Mouse (Mus musculus) heart, postnatal 0 days (tissue): ENCODE data around the gene D430041D05Rik. TPM values are rescaled to one million over a fixed set of nuclear protein-coding genes. Genes with fewer than 3 reads are reported as not detected.
A peak's percentile ranks its signal among the peaks of the same experiment; 100 is the strongest.
"Not testable (repeated sequence)": the region's sequence is repeated elsewhere in the genome, so short reads cannot be mapped to it uniquely, and the experiment has no call there.

Source experiments
- ATAC-seq: fragments of 200-750 bp; cut with Nextera tagmentation; 2 replicates; pipeline ENCODE4 v1.8.0; 2017; ENCODE audit warnings: low read depth, moderate number of reproducible peaks, moderate library complexity; ENCODE audit not compliant: insufficient read depth
- DNase-seq: peaks from one replicate; pipeline ENCODE4 v3.0.0-alpha.2; 2016; ENCODE audit warnings: low spot score
- H3K27ac ChIP-seq: fragments of 300-500 bp; sonication (generic); 2 replicates; pipeline ENCODE4 v1.5.1; 2014; ENCODE audit warnings: low read depth, mild to moderate bottlenecking
- H3K27me3 ChIP-seq: fragments of 300-500 bp; sonication (generic); 2 replicates; pipeline ENCODE4 v1.6.1; 2014; ENCODE audit warnings: low read length, mixed read lengths; ENCODE audit not compliant: control insufficient read depth, insufficient read depth
- H3K36me3 ChIP-seq: fragments of 300-500 bp; sonication (generic); replicated peaks from 2 replicates; pipeline ENCODE4 v1.6.1; 2014; ENCODE audit warnings: low read length, mixed read lengths; ENCODE audit not compliant: control insufficient read depth, insufficient read depth
- H3K4me1 ChIP-seq: fragments of 300-500 bp; sonication (generic); 2 replicates; pipeline ENCODE4 v1.6.1; 2014; ENCODE audit warnings: antibody characterized with exemption; ENCODE audit not compliant: control insufficient read depth, insufficient read depth
- H3K4me2 ChIP-seq: fragments of 300-500 bp; sonication (generic); 2 replicates; pipeline ENCODE4 v1.6.1; 2014; ENCODE audit warnings: low read depth, mild to moderate bottlenecking, low read length, moderate library complexity
- H3K4me3 ChIP-seq: fragments of 300-500 bp; sonication (generic); 2 replicates; pipeline ENCODE4 v1.5.1; 2014; ENCODE audit warnings: low read depth, low read length
- H3K9ac ChIP-seq: fragments of 300-500 bp; sonication (generic); replicated peaks from 2 replicates; pipeline ENCODE4 v1.6.1; 2014; ENCODE audit warnings: low read depth, low read length, mixed read lengths
- H3K9me3 ChIP-seq: fragments of 300-500 bp; sonication (generic); replicated peaks from 2 replicates; pipeline ENCODE4 v1.6.1; 2016; ENCODE audit warnings: low read length; ENCODE audit not compliant: control insufficient read depth
- CTCF ChIP-seq: IDR thresholded peaks from 2 replicates; pipeline ENCODE4 v1.5.1; 2016; ENCODE audit warnings: antibody characterized with exemption, control low read depth, low read depth
- EP300 ChIP-seq: IDR thresholded peaks from 2 replicates; pipeline ENCODE4 v1.6.1; 2016; ENCODE audit warnings: antibody characterized with exemption, low read depth
- WGBS: fragments of 180-500 bp; shearing (Covaris S2); extraction: QIAGEN DNeasy Blood & Tissue Kit; methylation state at CpG from one replicate; pipeline ENCODE4 v1.1.7; 2014; 5-methylcytosine and 5-hydroxymethylcytosine counted together
- polyA plus RNA-seq: library from polyadenylated mRNA; unstranded; fragments of >200 nt; fragmentation: Nextera tagmentation; extraction: Ambion mirVana; gene quantifications from 2 replicates; pipeline ENCODE4 v1.2.1, GENCODE M21; 2015
- total RNA-seq: library from RNA; depleted of rRNA; stranded (reverse); fragments of >200 nt; gene quantifications from 2 replicates; pipeline ENCODE4 v1.2.3, GENCODE M21; 2014; ENCODE audit warnings: low replicate concordance

The D430041D05Rik gene
- total and polyA plus RNA-seq, 2 experiments from 2014 or later, result 0.03 TPM; not detected in 1

- no peak overlapping the region for H3K4me3 ChIP-seq
- no peak overlapping the region for H3K27ac ChIP-seq
- WGBS, result 82% methylated on average over 1 of the region's 1 CpGs
- no peaks in the 10 kb centered on the region for H3K27me3 ChIP-seq
- no peaks in the 10 kb centered on the region for H3K9me3 ChIP-seq
- peaks cover 1% of the 10 kb centered on the region; the same call in 1 of the 2 replicates for H3K36me3 ChIP-seq
- no peak for ATAC-seq
- DNase-seq, result no peak
- H3K9ac ChIP-seq, result no peak overlapping the region
- peaks cover 30% of the 10 kb centered on the region for H3K4me1 ChIP-seq
- no peak for TF ChIP-seq CTCF
- TF ChIP-seq EP300, result no peak
- no peak overlapping the region for H3K4me2 ChIP-seq
Measured at GRCm38 (mm10) chr2:104119097-104119496, 291.7 kb downstream of the D430041D05Rik start.

- ATAC-seq, H3K4me2 ChIP-seq, H3K4me3 ChIP-seq, H3K27ac ChIP-seq, H3K27me3 ChIP-seq, DNase-seq, H3K36me3 ChIP-seq, H3K9ac ChIP-seq, H3K9me3 ChIP-seq: not testable (repeated sequence)
- peaks cover 23% of the 10 kb centered on the region for H3K4me1 ChIP-seq
Measured at GRCm38 (mm10) chr2:104117173-104117572, 293.6 kb downstream of the D430041D05Rik start.

GRCm38 (mm10) chr2:104114898-104115297 lies 295.9 kb downstream of the D430041D05Rik start:
- Histone ChIP-seq H3K9ac (no peak overlapping the region), H3K27ac (no peak overlapping the region), H3K4me2 (no peak overlapping the region), H3K36me3 (peaks cover 10% of the 10 kb centered on the region; the same call in 1 of the 2 replicates), H3K4me3 (no peak overlapping the region), H3K9me3 (no peaks in the 10 kb centered on the region), H3K4me1 (peaks cover 1% of the 10 kb centered on the region; the same call in 1 of the 2 replicates), H3K27me3 (no peaks in the 10 kb centered on the region)
- ATAC-seq, result no peak
- 85% methylated on average over 3 of the region's 3 CpGs for WGBS
- TF ChIP-seq EP300 (no peak), CTCF (no peak)
- no peak for DNase-seq

DNA sequence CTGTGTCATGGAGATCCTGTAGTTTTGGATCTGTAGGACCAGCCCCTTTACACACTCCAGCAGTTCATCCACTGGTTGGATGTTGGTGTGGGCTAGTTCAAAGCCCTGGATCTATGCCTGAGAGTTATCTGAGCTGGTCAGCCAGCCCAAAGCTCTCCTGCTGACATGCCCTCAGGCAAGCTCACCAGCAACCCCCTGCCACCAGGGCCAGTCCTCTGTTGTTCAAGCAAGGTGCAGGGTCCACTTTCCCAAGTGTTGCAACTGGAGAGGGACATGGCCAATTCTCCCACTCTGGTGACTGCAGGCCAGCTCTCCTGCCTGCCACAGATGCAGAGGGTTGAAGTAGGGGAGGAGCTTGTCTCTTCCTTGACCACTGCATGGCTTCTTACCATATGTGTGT lies 297.2 kb downstream of the D430041D05Rik start:
- ATAC-seq, H3K4me2 ChIP-seq, H3K4me3 ChIP-seq, H3K36me3 ChIP-seq, H3K27me3 ChIP-seq, H3K9me3 ChIP-seq, H3K27ac ChIP-seq, DNase-seq, H3K9ac ChIP-seq: not testable (repeated sequence)
- H3K4me1 ChIP-seq, result peaks cover 10% of the 10 kb centered on the region; the same call in 1 of the 2 replicates

DNA sequence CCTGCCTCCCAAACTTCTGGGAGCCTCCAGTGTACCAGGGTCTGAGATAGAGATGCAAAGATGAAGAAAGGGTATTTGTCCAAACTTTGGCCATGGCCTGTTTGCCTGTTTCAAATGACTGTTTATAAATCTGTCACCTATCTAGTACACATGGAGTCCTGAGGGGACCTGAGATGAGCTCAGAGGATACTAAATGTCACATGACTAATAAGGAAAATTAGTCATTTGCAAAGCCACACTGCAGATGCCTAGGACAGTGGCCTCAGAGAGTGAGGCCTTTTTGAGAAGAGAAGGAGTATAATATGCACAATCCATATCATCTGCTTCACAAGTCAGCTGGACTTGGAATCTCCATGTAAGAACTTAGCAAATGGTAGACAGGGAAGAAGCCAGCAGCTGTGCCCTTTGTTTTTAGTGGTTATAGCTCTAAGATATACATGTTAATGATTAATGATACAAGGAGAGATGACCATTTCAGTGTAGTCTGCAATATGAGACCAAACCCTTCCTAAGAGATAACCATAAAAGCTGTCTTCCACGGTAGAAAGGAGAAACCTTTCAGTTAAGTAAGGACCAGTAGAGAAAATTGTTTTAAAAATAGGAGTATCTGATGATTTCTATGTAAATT lies 299.5 kb downstream of the D430041D05Rik start:
- H3K9me3 ChIP-seq, ATAC-seq, H3K4me2 ChIP-seq, H3K27ac ChIP-seq, H3K9ac ChIP-seq, H3K36me3 ChIP-seq, H3K4me3 ChIP-seq, DNase-seq, H3K27me3 ChIP-seq: not testable (repeated sequence)
- WGBS, result no CpG with 5 or more reads among the region's 1 CpGs
- peaks cover 10% of the 10 kb centered on the region; the same call in 1 of the 2 replicates for H3K4me1 ChIP-seq

GRCm38 (mm10) chr2:104110031-104110430 lies 300.8 kb downstream of the D430041D05Rik start:
- Histone ChIP-seq H3K4me3 (no peak overlapping the region), H3K4me2 (no peak overlapping the region), H3K36me3 (peaks cover 10% of the 10 kb centered on the region; the same call in 1 of the 2 replicates), H3K4me1 (peaks cover 10% of the 10 kb centered on the region; the same call in 1 of the 2 replicates), H3K27me3 (no peaks in the 10 kb centered on the region), H3K27ac (peak overlapping the region; percentile 50), H3K9ac (no peak overlapping the region), H3K9me3 (no peaks in the 10 kb centered on the region)
- no peak for TF ChIP-seq CTCF
- TF ChIP-seq EP300, result no peak
- WGBS, result 73% methylated on average over 4 of the region's 4 CpGs
- ATAC-seq (no peak), DNase-seq (no peak)
